Mouse (Mus musculus): ENCODE results near the gene Gm572.

GRCm38 (mm10) chr4:148604141-148604540 is 39.0 kb upstream of the Gm572 start:
- TF ChIP-seq CTCF (IDR thresholded peaks at IDR 0.05; ENCODE audit: low read depth) = no peak
- TF ChIP-seq EP300 (IDR thresholded peaks at IDR 0.05; ENCODE audit: low read depth) = no peak
